ENCODE assay signal across 8 mouse cellular contexts in genomic region chr1:181352367-181353199, GRCm38 (mm10). TPM values are rescaled to one million over a fixed set of nuclear protein-coding genes. Genes with fewer than 3 reads are reported as not detected.
A peak's percentile ranks its signal among the peaks of the same experiment; 100 is the strongest.
DNase-seq lines count a peak whose midpoint lies in the region; ATAC-seq and TF ChIP-seq lines count a peak whose summit lies in the region.

Cnih3 (plus strand) TSS chr1:181352628.

- DNase-seq in heart, adult 2 months = peak; percentile 56 to 57
- DNase-seq in heart, adult 8-10 months (ENCODE audit: low spot score) = no peak
- peak; percentile 58 to 76 for DNase-seq in kidney, postnatal 4 days
- DNase-seq in lung, adult 18-20 months = peak; percentile 6 to 35
- DNase-seq in urinary bladder, postnatal 25 days (ENCODE audit: low spot score) = peak; percentile 29

- intact Hi-C loops in heart, adult 2 months (cut with DNase I) = no loop called here

- peak within 1 kb of the TSS; percentile 94 for H3K4me2 ChIP-seq in heart, embryonic 12.5 days
- peak within 1 kb of the TSS; percentile 100 for H3K4me2 ChIP-seq in neural tube, embryonic 15.5 days

- no peaks in the 10 kb centered on the region for H3K4me1 ChIP-seq in heart, adult 2 months (ENCODE audit: control insufficient read depth, insufficient read depth, low read length)
- H3K4me1 ChIP-seq in cortical plate, adult 2 months (ENCODE audit: control insufficient read depth, insufficient read depth, low read length) = no peaks in the 10 kb centered on the region
- H3K4me1 ChIP-seq in heart, embryonic 12.5 days (replicated peaks) = peaks cover 15% of the 10 kb centered on the region
- peaks cover 25% of the 10 kb centered on the region for H3K4me1 ChIP-seq in neural tube, embryonic 15.5 days

- H3K4me3 ChIP-seq in heart, adult 2 months = peak within 1 kb of the TSS; percentile 48
- peak within 1 kb of the TSS; percentile 76 for H3K4me3 ChIP-seq in cortical plate, adult 2 months (ENCODE audit: insufficient read depth, low read length)
- H3K4me3 ChIP-seq in heart, embryonic 12.5 days = peak within 1 kb of the TSS; percentile 57
- peak within 1 kb of the TSS; percentile 63 for H3K4me3 ChIP-seq in neural tube, embryonic 15.5 days (replicated peaks)

- H3K27me3 ChIP-seq in heart, adult 2 months (ENCODE audit: control insufficient read depth, insufficient read depth, low read length) = peaks cover 8% of the 10 kb centered on the region
- H3K27me3 ChIP-seq in heart, embryonic 12.5 days (replicated peaks) = peaks cover 54% of the 10 kb centered on the region
- peaks cover 39% of the 10 kb centered on the region for H3K27me3 ChIP-seq in neural tube, embryonic 15.5 days (replicated peaks)

- H3K9ac ChIP-seq in heart, adult 2 months (ENCODE audit: low read depth, low read length) = peak within 1 kb of the TSS; percentile 27
- H3K9ac ChIP-seq in heart, embryonic 12.5 days = peak within 1 kb of the TSS; percentile 66
- H3K9ac ChIP-seq in neural tube, embryonic 15.5 days (replicated peaks) = peak within 1 kb of the TSS; percentile 66

- no peak for TF ChIP-seq EP300 in heart, adult 2 months (IDR thresholded peaks at IDR 0.05; ENCODE audit: insufficient read depth, low read depth, low read length)

- no peaks in the 10 kb centered on the region for H3K9me3 ChIP-seq in heart, embryonic 12.5 days (replicated peaks)
- H3K9me3 ChIP-seq in neural tube, embryonic 15.5 days (replicated peaks) = no peaks in the 10 kb centered on the region

- no peaks in the 10 kb centered on the region for H3K36me3 ChIP-seq in heart, adult 2 months (ENCODE audit: control insufficient read depth, insufficient read depth, low read length)
- H3K36me3 ChIP-seq in heart, embryonic 12.5 days = no peaks in the 10 kb centered on the region
- no peaks in the 10 kb centered on the region for H3K36me3 ChIP-seq in neural tube, embryonic 15.5 days

- H3K27ac ChIP-seq in heart, adult 2 months = no peak within 1 kb of the TSS
- no peak within 1 kb of the TSS for H3K27ac ChIP-seq in cortical plate, adult 2 months (ENCODE audit: insufficient read depth, low read length)
- no peak within 1 kb of the TSS for H3K27ac ChIP-seq in heart, embryonic 12.5 days (ENCODE audit: poor library complexity, severe bottlenecking)
- no peak within 1 kb of the TSS; the same call in 1 of the 2 replicates for H3K27ac ChIP-seq in neural tube, embryonic 15.5 days (replicated peaks)

- TF ChIP-seq CTCF in heart, adult 2 months (IDR thresholded peaks at IDR 0.05) = 0 out of 2 replicates have a peak, but pooled peaks have one; percentile 10
- no peak for TF ChIP-seq CTCF in cortical plate, adult 2 months (IDR thresholded peaks at IDR 0.05; ENCODE audit: extremely low read depth, insufficient read depth, low read length)

- TF ChIP-seq POLR2A in heart, adult 2 months (IDR thresholded peaks at IDR 0.05; ENCODE audit: insufficient read depth, low read depth, low read length) = no peak
- TF ChIP-seq POLR2A in cortical plate, adult 2 months (IDR thresholded peaks at IDR 0.05; ENCODE audit: extremely low read depth, insufficient read depth, low read length) = no peak

- ATAC-seq in heart, embryonic 12.5 days (ENCODE audit: insufficient number of reproducible peaks, low FRiP score) = peak; percentile 73
- ATAC-seq in neural tube, embryonic 15.5 days (ENCODE audit: low FRiP score) = peak; percentile 80

- no peaks in the 10 kb centered on the region for H3K79me2 ChIP-seq in heart, adult 2 months (replicated peaks; ENCODE audit: control insufficient read depth, insufficient read depth, low read length)

- WGBS in heart, adult 2 months = 1% methylated on average over 77 of the region's 78 CpGs
- 1% methylated on average over 75 of the region's 78 CpGs for WGBS in heart, embryonic 12.5 days
- under 1% methylated on average over 69 of the region's 78 CpGs for WGBS in neural tube, embryonic 15.5 days

RNA-seq across cellular contexts. Expression of gene Cnih3, which starts in this region (rescaled TPM):
- not detected for total RNA-seq in heart, adult 2 months (2021)
- polyA plus RNA-seq in heart, adult 2 months (2012; rRNA removed) = 0.04 TPM in 1 of 2 replicates, not detected in the other
- total RNA-seq in heart, adult 8-10 months (2022) = not detected
- polyA plus RNA-seq in cortical plate, adult 2 months (2012; rRNA removed) = 53.0 and 57.0 TPM in 2 replicates
- 0.27 and 0.36 TPM in 2 replicates for polyA plus RNA-seq in heart, embryonic 12.5 days (2016; fragmentation: Nextera tagmentation; extraction: Ambion mirVana)
- 15.8 and 20.2 TPM in 2 replicates for polyA plus RNA-seq in neural tube, embryonic 15.5 days (2015; fragmentation: Nextera tagmentation; extraction: Ambion mirVana)

Comparison
In these comparisons a context has a peak if more than half of its experiments do, and no peak if none do; other contexts are left out.
1. RNA of gene Cnih3 (polyA plus RNA-seq): 53.0 to 57.0 TPM in cortical plate, adult 2 months and 15.8 to 20.2 TPM in neural tube, embryonic 15.5 days; 0.27 to 0.36 TPM in heart, embryonic 12.5 days and 0.04 TPM in heart, adult 2 months; every median in the first group is over 10 times any median in the second.
2. Peak in DNase-seq, H3K4me3 ChIP-seq and H3K9ac ChIP-seq in heart, adult 2 months; RNA of the gene not detected or under 1 TPM.
3. Peak in ATAC-seq, H3K4me3 ChIP-seq, H3K9ac ChIP-seq and H3K4me2 ChIP-seq in heart, embryonic 12.5 days; RNA of the gene not detected or under 1 TPM.
4. Peak in every context shown above with its lines, with median percentiles within 50 percentile points of each other: H3K4me3 ChIP-seq and H3K9ac ChIP-seq.